Mouse (Mus musculus) megakaryocyte-erythroid progenitor cell, adult 5 weeks (primary cell): Measurements from ENCODE around the gene Spdl1. TPM values are rescaled to one million over a fixed set of nuclear protein-coding genes. Genes with fewer than 3 reads are reported as not detected.

Source experiments
- polyA plus RNA-seq: library from polyadenylated mRNA; stranded (reverse); fragments of >175 nt; gene quantifications from 2 replicates; pipeline ENCODE4 v1.2.3, GENCODE M21; 2012

Spdl1 gene
- 1.2 and 1.4 TPM in 2 replicates for polyA plus RNA-seq

GRCm38 (mm10) chr11:34833318-34834086 lies at the start of gene Spdl1:
Gene Spdl1 (minus strand): TSS chr11:34833641.

GRCm38 (mm10) chr11:34783587-34784043 lies 49.8 kb downstream of the Spdl1 start, which contains the start of gene Dock2:
Gene Dock2 (minus strand): TSS chr11:34783892.

Other genes starting within 250 kb of the Spdl1 start
- 34.8 and 44.5 TPM in 2 replicates for gene Dock2, start 49.7 kb downstream of the Spdl1 start, polyA plus RNA-seq